Mouse (Mus musculus) heart, embryonic 14.5 days (tissue): ENCODE results near the gene Gtpbp8. TPM values are rescaled to one million over a fixed set of nuclear protein-coding genes. Genes with fewer than 3 reads are reported as not detected.
A peak's percentile ranks its signal among the peaks of the same experiment; 100 is the strongest.

ENCODE experiments used
- ATAC-seq: fragments of 200-750 bp; cut with Nextera tagmentation; 2 replicates; pipeline ENCODE4 v1.8.0; 2017; ENCODE audit warnings: low read depth, moderate TSS enrichment; ENCODE audit not compliant: insufficient number of reproducible peaks, insufficient read depth, low FRiP score
- H3K27ac ChIP-seq, 2 experiments: fragments of 200-500 bp in 1 of 2; fragments of 300-500 bp in 1 of 2; sonication (generic) in 1 of 2; replicated peaks in 1 of 2; 2 replicates each; pipeline ENCODE4 v1.5.1; 2012 to 2014; ENCODE audit warnings: low read depth in 2 of 2, low read length in 2 of 2, control low read depth in 1 of 2, mild to moderate bottlenecking in 1 of 2, mixed read lengths in 1 of 2; ENCODE audit not compliant: control insufficient read depth in 1 of 2, insufficient read depth in 1 of 2
- H3K27me3 ChIP-seq: fragments of 300-500 bp; sonication (generic); 2 replicates; pipeline ENCODE4 v1.6.1; 2014; ENCODE audit warnings: mild to moderate bottlenecking, low read length, control low read depth; ENCODE audit not compliant: control insufficient read depth, insufficient read depth
- H3K36me3 ChIP-seq: fragments of 300-500 bp; sonication (generic); 2 replicates; pipeline ENCODE4 v1.6.1; 2014; ENCODE audit warnings: mild to moderate bottlenecking, control low read depth, low read length, mixed read lengths; ENCODE audit not compliant: control insufficient read depth, insufficient read depth
- H3K4me1 ChIP-seq, 2 experiments: fragments of 200-500 bp in 1 of 2; fragments of 300-500 bp in 1 of 2; sonication (generic) in 1 of 2; 2 replicates each; pipeline ENCODE4 v1.6.1; 2012 to 2014; ENCODE audit warnings: low read length in 2 of 2, control low read depth in 1 of 2, mixed read lengths in 1 of 2; ENCODE audit not compliant: control insufficient read depth in 2 of 2, insufficient read depth in 2 of 2
- H3K4me2 ChIP-seq: fragments of 300-500 bp; sonication (generic); 2 replicates; pipeline ENCODE4 v1.6.1; 2014; ENCODE audit warnings: mild to moderate bottlenecking, low read length
- H3K4me3 ChIP-seq, 2 experiments: fragments of 200-500 bp in 1 of 2; fragments of 300-500 bp in 1 of 2; sonication (generic) in 1 of 2; 2 replicates each; pipeline ENCODE4 v1.5.1; 2012 to 2014; ENCODE audit warnings: low read length in 2 of 2, mild to moderate bottlenecking in 2 of 2, control low read depth in 1 of 2, low read depth in 1 of 2, moderate library complexity in 1 of 2; ENCODE audit not compliant: control insufficient read depth in 1 of 2, insufficient read depth in 1 of 2
- H3K9ac ChIP-seq: fragments of 300-500 bp; sonication (generic); 2 replicates; pipeline ENCODE4 v1.6.1; 2014; ENCODE audit warnings: mild to moderate bottlenecking, low read length
- H3K9me3 ChIP-seq: fragments of 300-500 bp; sonication (generic); 2 replicates; pipeline ENCODE4 v1.6.1; 2016; ENCODE audit warnings: low read length, control low read depth; ENCODE audit not compliant: control insufficient read depth
- WGBS: fragments of 180-500 bp; shearing (Covaris S2); extraction: QIAGEN DNeasy Blood & Tissue Kit; methylation state at CpG from one replicate; pipeline ENCODE4 v1.1.7; 2014; 5-methylcytosine and 5-hydroxymethylcytosine counted together
- polyA plus RNA-seq: library from polyadenylated mRNA; unstranded; fragments of >200 nt; fragmentation: Nextera tagmentation; extraction: Ambion mirVana; gene quantifications from 2 replicates; pipeline ENCODE4 v1.2.1, GENCODE M21; 2014

The Gtpbp8 gene
- polyA plus RNA-seq, 1 experiment from 2014 or later, result 23.7 TPM

DNA sequence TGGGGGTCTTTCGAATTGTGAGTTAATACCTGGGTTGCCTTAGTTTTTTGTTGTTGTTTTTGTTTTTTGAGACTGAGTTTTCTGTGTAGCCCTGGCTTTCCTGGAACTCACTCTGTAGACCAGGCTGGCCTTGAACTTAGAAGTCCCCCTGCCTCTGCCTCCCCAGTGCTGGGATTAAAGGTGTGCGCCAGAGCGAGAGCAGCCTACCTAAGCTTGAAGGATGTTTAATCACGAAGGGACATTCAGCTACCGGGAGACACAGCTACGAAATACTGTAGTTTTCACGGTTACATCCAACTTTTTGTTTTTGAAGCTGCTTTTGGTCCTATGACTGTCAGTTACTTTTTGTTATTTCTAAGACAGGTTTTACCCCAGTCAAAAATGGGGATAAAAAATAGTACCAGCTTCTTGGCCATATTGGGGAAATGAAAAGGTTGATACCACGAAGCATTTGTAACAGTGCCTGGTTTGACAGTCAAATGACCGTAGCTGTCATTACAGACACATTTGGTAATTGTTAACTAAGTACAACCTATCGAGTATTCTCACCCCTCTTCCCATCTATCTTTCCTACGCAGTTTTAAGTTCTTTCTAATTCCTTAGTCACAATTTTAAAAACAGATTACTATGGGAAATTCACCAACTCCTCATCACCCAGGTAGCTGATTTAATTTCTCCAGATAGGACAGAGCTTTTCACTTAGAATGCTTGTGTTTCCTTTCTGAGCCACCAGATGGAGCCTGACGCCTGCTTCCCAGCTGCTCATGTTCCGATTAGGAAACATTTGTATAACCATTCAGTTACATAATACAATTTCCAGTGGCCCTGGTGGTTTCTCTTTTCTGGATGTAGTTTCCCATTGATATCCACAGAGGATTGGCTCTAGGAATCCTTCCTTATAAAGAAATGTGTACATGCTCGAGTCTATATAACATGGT is 20.6 kb downstream of the Gtpbp8 start:
- H3K27me3 ChIP-seq, result no peaks in the 10 kb centered on the region
- H3K4me2 ChIP-seq, result peak overlapping the region; percentile 91
- peak overlapping the region; percentile 87 for H3K9ac ChIP-seq
- peaks cover 34% of the 10 kb centered on the region for H3K36me3 ChIP-seq
- peaks cover 4 to 16% of the 10 kb centered on the region in 2 experiments for H3K4me1 ChIP-seq
- 41% methylated on average over 14 of the region's 14 CpGs for WGBS
- H3K27ac ChIP-seq, result peak overlapping the region; percentile 77 to 92; a peak in 3 of 4 replicates
- ATAC-seq, result no peak
- no peaks in the 10 kb centered on the region for H3K9me3 ChIP-seq
- peak overlapping the region; percentile 78 to 99; a peak in 3 of 4 replicates for H3K4me3 ChIP-seq

GRCm38 (mm10) chr16:44724847-44725246 is 21.3 kb downstream of the Gtpbp8 start:
- peak overlapping the region; percentile 91 for H3K4me2 ChIP-seq
- H3K36me3 ChIP-seq, result peaks cover 32% of the 10 kb centered on the region
- H3K9ac ChIP-seq, result peak overlapping the region; percentile 87
- H3K9me3 ChIP-seq, result no peaks in the 10 kb centered on the region
- H3K4me1 ChIP-seq, result peaks cover 4 to 16% of the 10 kb centered on the region in 2 experiments
- H3K27me3 ChIP-seq, result no peaks in the 10 kb centered on the region
- peak overlapping the region; percentile 77 to 92 for H3K27ac ChIP-seq
- H3K4me3 ChIP-seq, result peak overlapping the region; percentile 78 to 99
- 0% methylated on average over 14 of the region's 14 CpGs for WGBS
- no peak; the same call in 1 of the 2 replicates for ATAC-seq

DNA sequence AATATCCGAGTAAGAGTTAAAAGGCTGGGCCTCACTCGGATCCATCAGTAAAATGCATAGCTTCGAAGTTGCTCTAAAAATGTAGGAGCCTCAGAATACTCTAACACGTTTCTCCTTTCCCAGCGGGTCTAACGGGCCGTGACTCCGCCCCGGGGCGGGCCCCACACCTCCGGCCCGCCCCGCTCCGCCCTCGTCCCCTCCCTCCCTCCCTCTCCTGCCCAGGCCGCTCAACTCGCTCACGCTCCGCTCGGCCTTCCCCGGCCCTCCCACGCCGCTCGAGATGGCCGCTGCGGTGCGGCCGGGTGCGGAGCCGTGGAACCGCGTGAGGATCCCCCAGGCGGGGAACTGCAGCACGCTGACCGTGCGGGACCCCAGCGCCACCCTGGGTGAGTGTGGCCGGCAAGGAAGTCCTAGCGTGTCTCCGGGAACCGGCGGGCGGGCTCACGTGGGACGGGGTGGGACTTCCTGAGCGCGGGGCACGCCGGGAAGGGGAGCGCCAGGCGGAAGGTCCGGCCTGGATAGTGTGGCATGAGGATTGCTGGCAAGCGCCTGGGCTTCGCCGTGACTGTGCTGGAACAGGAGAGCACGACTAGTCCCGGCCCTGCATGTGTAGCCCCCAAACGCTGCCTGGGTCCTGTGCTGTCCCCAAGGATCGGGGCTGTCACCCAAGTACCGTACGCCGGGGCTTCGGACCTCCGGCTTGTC is 21.9 kb downstream of the Gtpbp8 start, which contains the start of gene Nepro:
Nepro (plus strand) TSS at position 219 of the 705 bp plus-strand sequence.
- no peaks in the 10 kb centered on the region for H3K9me3 ChIP-seq
- 1% methylated on average over 63 of the region's 64 CpGs for whole genome bisulfite sequencing

DNA sequence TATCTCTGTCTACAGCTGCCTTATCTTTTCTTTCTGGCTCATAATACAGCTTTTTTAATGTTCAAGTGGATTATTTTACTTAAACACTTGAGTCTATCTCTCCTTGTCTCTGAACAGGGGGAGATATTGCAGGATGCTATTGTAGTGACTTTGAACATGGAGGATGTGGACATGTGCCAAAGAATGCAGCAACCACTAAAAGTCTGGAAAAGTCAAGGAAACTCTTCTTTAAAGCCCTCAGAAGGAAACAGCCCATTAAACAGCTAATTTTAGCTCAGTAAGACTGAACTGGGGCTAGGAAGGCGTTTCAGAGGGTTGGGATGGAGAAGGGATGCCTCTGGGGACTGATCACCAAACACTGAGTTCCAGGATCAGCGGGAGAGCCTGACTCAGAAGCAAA is 23.5 kb downstream of the Gtpbp8 start:
- Histone ChIP-seq H3K27me3 (no peaks in the 10 kb centered on the region), H3K4me3 (no peak overlapping the region), H3K4me2 (no peak overlapping the region), H3K9ac (no peak overlapping the region), H3K4me1 (peaks cover 4 to 16% of the 10 kb centered on the region in 2 experiments), H3K9me3 (no peaks in the 10 kb centered on the region), H3K36me3 (peaks cover 19% of the 10 kb centered on the region), H3K27ac (0 out of 4 replicates have a peak overlapping the region, but pooled peaks have one; percentile 17 to 49)
- no peak for ATAC-seq
- 47% methylated on average over 2 of the region's 2 CpGs for WGBS

More for the DNA sequence above, 21.9 kb downstream of the Gtpbp8 start, which contains the start of gene Nepro:
- Histone ChIP-seq H3K4me2 (peak within 1 kb of the TSS; percentile 91), H3K27ac (peak within 1 kb of the TSS; percentile 92 to 94), H3K36me3 (peaks cover 31% of the 10 kb centered on the region), H3K9ac (peak within 1 kb of the TSS; percentile 87), H3K4me1 (peaks cover 4 to 16% of the 10 kb centered on the region in 2 experiments), H3K4me3 (peak within 1 kb of the TSS; percentile 78 to 99), H3K27me3 (no peaks in the 10 kb centered on the region)
- peak; percentile 98 for ATAC-seq

GRCm38 (mm10) chr16:44720518-44720917 is 25.6 kb downstream of the Gtpbp8 start:
- ATAC-seq, result no peak
- H3K4me3 ChIP-seq, result no peak overlapping the region
- 75% methylated on average over 3 of the region's 3 CpGs for WGBS
- H3K27me3 ChIP-seq, result no peaks in the 10 kb centered on the region
- no peak overlapping the region for H3K4me2 ChIP-seq
- H3K4me1 ChIP-seq, result peaks cover 4 to 14% of the 10 kb centered on the region in 2 experiments
- no peak overlapping the region for H3K9ac ChIP-seq
- no peak overlapping the region for H3K27ac ChIP-seq
- no peaks in the 10 kb centered on the region for H3K9me3 ChIP-seq
- H3K36me3 ChIP-seq, result peaks cover 10% of the 10 kb centered on the region

- Histone ChIP-seq H3K9ac (no peak overlapping the region), H3K36me3 (peaks cover 10% of the 10 kb centered on the region), H3K4me2 (no peak overlapping the region), H3K9me3 (no peaks in the 10 kb centered on the region), H3K27me3 (no peaks in the 10 kb centered on the region), H3K4me3 (no peak overlapping the region), H3K4me1 (peaks cover 2 to 11% of the 10 kb centered on the region in 2 experiments), H3K27ac (no peak overlapping the region)
- ATAC-seq, result no peak
- 50% methylated on average over 7 of the region's 7 CpGs for WGBS
Observed at GRCm38 (mm10) chr16:44719349-44719748, 26.8 kb downstream of the Gtpbp8 start.

GRCm38 (mm10) chr16:44717838-44718237 is 28.3 kb downstream of the Gtpbp8 start:
- whole genome bisulfite sequencing, result 70% methylated on average over 2 of the region's 2 CpGs
- Histone ChIP-seq H3K27ac (no peak overlapping the region), H3K4me3 (no peak overlapping the region), H3K4me2 (no peak overlapping the region), H3K9me3 (no peaks in the 10 kb centered on the region), H3K36me3 (peaks cover 10% of the 10 kb centered on the region), H3K4me1 (peaks cover 1 to 5% of the 10 kb centered on the region in 2 experiments), H3K9ac (no peak overlapping the region), H3K27me3 (no peaks in the 10 kb centered on the region)
- ATAC-seq, result no peak
